Comparison of ENCODE assay signal across 8 mouse cellular contexts in genomic region chr17:24527723-24528559, GRCm38 (mm10). TPM values are rescaled to one million over a fixed set of nuclear protein-coding genes. Genes with fewer than 3 reads are reported as not detected.
DNase-seq lines count a peak whose midpoint lies in the region; ATAC-seq and TF ChIP-seq lines count a peak whose summit lies in the region.

Gene Traf7, minus strand, starts transcription at chr17:24527938.

- H3K4me3 ChIP-seq in heart, embryonic 12.5 days, result peak within 1 kb of the TSS; percentile 79
- peak within 1 kb of the TSS; percentile 73 for H3K4me3 ChIP-seq in kidney, postnatal 0 days (replicated peaks; ENCODE audit: low read depth, low read length)
- peak within 1 kb of the TSS; percentile 91 for H3K4me3 ChIP-seq in liver, embryonic 11.5 days (ENCODE audit: low read depth, low read length)
- H3K4me3 ChIP-seq in stomach, embryonic 14.5 days (ENCODE audit: low read depth, low read length), result peak within 1 kb of the TSS; percentile 85

- peak within 1 kb of the TSS; percentile 89 for H3K4me2 ChIP-seq in heart, embryonic 12.5 days
- peak within 1 kb of the TSS; percentile 72 for H3K4me2 ChIP-seq in kidney, postnatal 0 days (ENCODE audit: low read length)
- peak within 1 kb of the TSS; percentile 94 for H3K4me2 ChIP-seq in liver, embryonic 11.5 days
- H3K4me2 ChIP-seq in stomach, embryonic 14.5 days (replicated peaks; ENCODE audit: low read depth, low read length), result peak within 1 kb of the TSS; percentile 84

- ATAC-seq in erythroid progenitor cell, adult 5-6 weeks (replicated peaks; ENCODE audit: low FRiP score, poor library complexity, severe bottlenecking), result peak; percentile 91
- peak; percentile 97 for ATAC-seq in heart, embryonic 12.5 days (ENCODE audit: insufficient number of reproducible peaks, low FRiP score)
- ATAC-seq in kidney, postnatal 0 days (replicated peaks; ENCODE audit: low FRiP score, low read depth), result peak; percentile 98
- ATAC-seq in liver, embryonic 11.5 days (replicated peaks; ENCODE audit: low FRiP score), result peak; percentile 93
- ATAC-seq in stomach, embryonic 14.5 days (ENCODE audit: insufficient number of reproducible peaks, insufficient read depth, low FRiP score, low read depth), result peak; percentile 98

- H3K9ac ChIP-seq in heart, embryonic 12.5 days, result peak within 1 kb of the TSS; percentile 92
- peak within 1 kb of the TSS; percentile 78 for H3K9ac ChIP-seq in kidney, postnatal 0 days (ENCODE audit: low read depth, low read length)
- peak within 1 kb of the TSS; percentile 95 for H3K9ac ChIP-seq in liver, embryonic 11.5 days (ENCODE audit: low read depth, low read length)
- peak within 1 kb of the TSS; percentile 71 for H3K9ac ChIP-seq in stomach, embryonic 14.5 days (replicated peaks; ENCODE audit: low read depth, low read length)

- peak within 1 kb of the TSS; percentile 87 for H3K27ac ChIP-seq in heart, embryonic 12.5 days (ENCODE audit: poor library complexity, severe bottlenecking)
- peak within 1 kb of the TSS; percentile 75 for H3K27ac ChIP-seq in kidney, postnatal 0 days
- peak within 1 kb of the TSS; percentile 97 for H3K27ac ChIP-seq in liver, embryonic 11.5 days (ENCODE audit: low read depth, low read length)
- H3K27ac ChIP-seq in stomach, embryonic 14.5 days (ENCODE audit: low read length), result peak within 1 kb of the TSS; percentile 81

- H3K36me3 ChIP-seq in heart, embryonic 12.5 days, result peaks cover 24% of the 10 kb centered on the region
- peaks cover under 1% of the 10 kb centered on the region; the same call in 1 of the 2 replicates for H3K36me3 ChIP-seq in kidney, postnatal 0 days (ENCODE audit: insufficient read depth, low read length)
- H3K36me3 ChIP-seq in liver, embryonic 11.5 days (ENCODE audit: control insufficient read depth, insufficient read depth, low read length), result peaks cover 10% of the 10 kb centered on the region
- H3K36me3 ChIP-seq in stomach, embryonic 14.5 days (ENCODE audit: control insufficient read depth, insufficient read depth, low read length), result peaks cover 16% of the 10 kb centered on the region

- H3K4me1 ChIP-seq in heart, embryonic 12.5 days (replicated peaks), result peaks cover 67% of the 10 kb centered on the region
- peaks cover 16% of the 10 kb centered on the region for H3K4me1 ChIP-seq in kidney, postnatal 0 days (replicated peaks; ENCODE audit: insufficient read depth, low read length)
- H3K4me1 ChIP-seq in liver, embryonic 11.5 days (replicated peaks; ENCODE audit: control insufficient read depth, insufficient read depth, low read length), result peaks cover 24% of the 10 kb centered on the region
- peaks cover 23% of the 10 kb centered on the region for H3K4me1 ChIP-seq in stomach, embryonic 14.5 days (ENCODE audit: control insufficient read depth, insufficient read depth, low read length)

- H3K27me3 ChIP-seq in heart, embryonic 12.5 days (replicated peaks), result no peaks in the 10 kb centered on the region
- no peaks in the 10 kb centered on the region for H3K27me3 ChIP-seq in kidney, postnatal 0 days (ENCODE audit: insufficient read depth, low read length)
- H3K27me3 ChIP-seq in liver, embryonic 11.5 days (replicated peaks; ENCODE audit: control insufficient read depth, insufficient read depth, low read length), result no peaks in the 10 kb centered on the region
- no peaks in the 10 kb centered on the region for H3K27me3 ChIP-seq in stomach, embryonic 14.5 days (ENCODE audit: control insufficient read depth, insufficient read depth, low read length)

- TF ChIP-seq CTCF in kidney, postnatal 0 days (IDR thresholded peaks at IDR 0.05; ENCODE audit: low read depth), result no peak

- H3K9me3 ChIP-seq in heart, embryonic 12.5 days (replicated peaks), result no peaks in the 10 kb centered on the region
- no peaks in the 10 kb centered on the region for H3K9me3 ChIP-seq in kidney, postnatal 0 days (replicated peaks; ENCODE audit: low read length)
- no peaks in the 10 kb centered on the region for H3K9me3 ChIP-seq in liver, embryonic 11.5 days (ENCODE audit: control insufficient read depth, low read length)
- H3K9me3 ChIP-seq in stomach, embryonic 14.5 days (ENCODE audit: control insufficient read depth, low read depth, low read length), result no peaks in the 10 kb centered on the region

- WGBS in heart, embryonic 12.5 days, result under 1% methylated on average over 40 of the region's 40 CpGs
- under 1% methylated on average over 40 of the region's 40 CpGs for WGBS in kidney, postnatal 0 days
- under 1% methylated on average over 40 of the region's 40 CpGs for WGBS in liver, embryonic 11.5 days
- WGBS in stomach, embryonic 14.5 days, result under 1% methylated on average over 40 of the region's 40 CpGs

- peak; percentile 99 for DNase-seq in CD4-positive helper T cell, adult 2 months (ENCODE audit: low read depth, low spot score)
- peak; percentile 100 for DNase-seq in brain, embryonic 18.5 days (ENCODE audit: low read depth, low spot score)
- peak; percentile 100 for DNase-seq in kidney, postnatal 0 days (ENCODE audit: low spot score)
- peak; percentile 88 for DNase-seq in liver, embryonic 11.5 days (ENCODE audit: low spot score)
- peak; percentile 98 for DNase-seq in naive thymus-derived CD4-positive, alpha-beta T cell, adult 2 months (ENCODE audit: low read depth)

RNA-seq across cellular contexts. Expression of gene Traf7, which starts in this region (rescaled TPM):
- 49.0 and 54.1 TPM in 2 replicates for total RNA-seq in erythroid progenitor cell, adult 5-6 weeks (2015; ENCODE audit: low replicate concordance)
- 73.9 and 83.1 TPM in 2 replicates for total RNA-seq in erythroid progenitor cell, adult 5-6 weeks (2017; ENCODE audit: low replicate concordance)
- polyA plus RNA-seq in heart, embryonic 12.5 days (2016; fragmentation: Nextera tagmentation; extraction: Ambion mirVana), result 71.8 and 81.4 TPM in 2 replicates
- polyA plus RNA-seq in kidney, postnatal 0 days (2015; fragmentation: Nextera tagmentation; extraction: Ambion mirVana), result 59.4 and 67.3 TPM in 2 replicates
- 81.0 and 90.7 TPM in 2 replicates for polyA plus RNA-seq in liver, embryonic 11.5 days (2014; fragmentation: Nextera tagmentation; extraction: Ambion mirVana)
- polyA plus RNA-seq in stomach, embryonic 14.5 days (2014; fragmentation: Nextera tagmentation; extraction: Ambion mirVana), result 87.6 and 97.3 TPM in 2 replicates

Comparison
In these comparisons a context has a peak if more than half of its experiments do, and no peak if none do; other contexts are left out.
1. Peak in every context shown above with its lines: DNase-seq, ATAC-seq, H3K4me3 ChIP-seq and H3K27ac ChIP-seq.